Mouse (Mus musculus) thymus, postnatal 10 days (tissue): ENCODE data around the gene Sigirr.

Experiments
- DNase-seq, 2 experiments: peaks; one replicate each; pipeline ENCODE4 v3.0.0; 2021; ENCODE audit warnings: low spot score in 2 of 2

Gene Sigirr

GRCm38 (mm10) chr7:141099911-141100691, at the start of gene Sigirr:
Gene Sigirr (minus strand): TSS chr7:141100572.
- DNase-seq, result peak; percentile 58 to 68

DNA sequence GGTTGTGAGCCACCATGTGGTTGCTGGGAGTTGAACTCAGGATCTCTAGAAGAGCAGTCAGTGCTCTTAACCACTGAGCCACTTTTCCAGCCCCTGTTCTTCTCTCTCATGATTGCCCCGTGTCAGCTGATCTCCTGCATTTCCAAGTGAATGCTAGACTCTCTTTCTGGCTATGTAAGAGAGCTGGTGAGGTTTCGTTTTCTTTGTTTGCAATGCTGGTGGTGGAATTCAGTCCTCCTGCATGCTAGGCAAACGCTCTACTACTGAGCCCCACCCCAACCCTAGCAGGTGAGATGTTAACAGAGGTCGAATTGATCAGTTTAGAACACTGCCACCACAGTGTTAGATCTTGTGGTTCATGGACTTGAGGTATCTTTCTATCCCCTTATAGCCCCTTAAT, 48.3 kb upstream of the Sigirr start:
- no peak for DNase-seq

GRCm38 (mm10) chr7:141147044-141147443, 46.7 kb upstream of the Sigirr start:
- DNase-seq, result no peak

GRCm38 (mm10) chr7:141146043-141146595, 45.7 kb upstream of the Sigirr start:
- no peak for DNase-seq

DNA sequence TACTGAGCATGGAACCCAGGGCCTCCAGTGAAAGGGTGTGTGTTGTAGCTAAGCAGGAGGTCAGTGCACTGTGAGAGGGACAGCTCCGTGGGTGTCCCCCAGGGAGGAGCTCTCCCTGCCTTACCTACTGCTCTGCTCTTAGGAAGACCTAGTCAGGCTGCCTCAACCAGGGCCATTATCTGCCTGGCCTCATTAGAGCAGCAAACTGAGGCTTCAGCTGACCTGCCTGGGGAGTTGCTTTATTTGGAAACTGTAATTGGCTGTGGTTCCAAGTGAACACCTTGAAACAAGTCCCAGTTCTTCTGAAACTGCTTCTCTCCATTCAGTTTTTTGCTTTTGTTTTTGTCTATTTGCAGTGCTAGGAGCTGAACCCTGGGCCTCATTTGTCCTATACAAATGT, 45.0 kb upstream of the Sigirr start:
- no peak for DNase-seq

DNA sequence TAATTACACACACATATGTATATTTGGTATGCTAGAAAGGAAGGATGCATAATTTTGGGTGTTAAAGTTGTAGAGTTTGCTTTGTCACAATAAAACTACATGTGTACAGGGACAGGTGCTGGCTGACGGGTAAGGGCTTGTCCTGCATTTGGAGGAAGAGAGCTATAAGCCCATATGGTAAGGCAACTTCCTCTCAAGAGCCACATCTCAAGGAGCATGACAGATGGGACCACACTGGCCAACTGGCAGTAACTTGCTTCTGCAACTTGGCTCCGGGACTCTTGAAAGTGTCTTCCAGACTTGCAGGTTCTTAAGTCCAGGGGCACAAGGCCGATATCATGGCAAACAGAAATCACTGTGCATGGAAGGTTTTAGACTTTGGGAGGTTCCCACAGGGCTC, 44.3 kb upstream of the Sigirr start:
- DNase-seq, result no peak

DNA sequence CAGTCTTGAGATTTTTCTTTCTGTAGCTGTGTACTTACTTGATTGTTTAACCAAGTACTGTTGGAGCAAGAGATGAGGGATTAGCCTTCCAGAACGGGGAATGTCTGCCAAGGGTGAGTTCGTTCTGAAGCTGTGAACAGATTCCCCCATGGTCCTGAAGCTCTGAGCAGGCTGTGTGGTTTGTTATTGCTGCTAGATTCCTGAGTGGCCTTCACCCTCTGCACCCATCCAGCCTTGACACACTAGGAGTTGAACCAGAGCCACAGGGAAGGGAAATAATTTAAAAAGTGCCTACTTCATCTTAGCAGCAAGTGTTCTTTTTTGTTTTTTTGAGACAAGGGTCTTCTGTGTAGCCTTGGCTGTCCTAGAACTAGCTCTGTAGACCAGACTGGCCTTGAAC, 43.5 kb upstream of the Sigirr start:
- no peak for DNase-seq

GRCm38 (mm10) chr7:141143112-141143511, 42.7 kb upstream of the Sigirr start:
- DNase-seq, result peak; percentile 36 to 74

DNA sequence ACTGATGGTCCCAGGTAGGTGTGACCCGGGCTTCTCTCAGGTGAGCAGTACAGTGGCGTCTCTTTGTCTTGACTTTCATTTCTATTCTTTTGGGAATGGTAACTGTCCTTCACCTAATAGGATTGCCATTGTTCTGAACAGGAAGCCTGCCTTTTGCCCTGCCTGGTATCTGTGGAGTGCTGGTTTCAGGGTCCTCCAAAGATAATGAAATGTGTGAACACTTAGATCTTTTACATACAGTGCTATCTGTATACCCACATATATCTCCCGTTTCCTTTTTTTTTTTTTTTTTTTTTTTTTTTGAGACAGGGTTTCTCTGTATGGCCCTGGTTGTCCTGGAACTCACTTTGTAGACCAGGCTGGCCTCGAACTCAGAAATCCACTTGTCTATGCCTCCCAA, 41.0 kb upstream of the Sigirr start:
- DNase-seq, result no peak

- no peak for DNase-seq
These were observed 31.8 kb upstream of the Sigirr start for GRCm38 (mm10) chr7:141131904-141132755.

- DNase-seq, result peak; percentile 77 to 81
These were observed 30.9 kb upstream of the Sigirr start for GRCm38 (mm10) chr7:141131024-141131820.

GRCm38 (mm10) chr7:141123517-141123856, 23.1 kb upstream of the Sigirr start:
- no peak for DNase-seq

- peak; percentile 72 for DNase-seq
These were observed 22.5 kb upstream of the Sigirr start for GRCm38 (mm10) chr7:141122689-141123516.

- no peak for DNase-seq
These were observed 21.9 kb upstream of the Sigirr start, which contains the start of gene Ptdss2 for GRCm38 (mm10) chr7:141122245-141122644. Gene Ptdss2 (plus strand): TSS chr7:141122382.

DNA sequence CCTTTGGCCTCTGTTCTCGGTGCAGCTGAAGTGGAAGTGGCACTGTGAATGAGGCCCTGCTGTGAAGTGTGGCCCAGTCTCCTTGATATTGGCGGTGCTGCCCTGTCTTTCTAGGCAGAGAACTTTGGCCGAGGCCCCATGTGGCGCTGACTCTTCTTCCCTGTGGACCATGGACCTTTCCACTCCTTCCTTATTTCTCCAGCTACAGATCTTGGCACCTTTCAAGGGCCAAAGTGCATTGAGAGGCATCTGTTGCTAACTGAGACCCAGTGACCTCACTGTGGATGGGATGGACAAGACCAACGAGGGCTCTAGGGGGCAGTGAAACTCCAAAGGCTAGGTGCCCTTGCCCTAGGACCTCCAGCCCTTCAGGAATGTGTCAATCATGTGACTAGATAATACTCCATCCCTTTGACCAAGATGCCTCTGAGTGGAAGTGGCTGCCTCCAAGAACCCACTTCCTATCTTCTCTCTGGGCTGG, 20.7 kb upstream of the Sigirr start:
- DNase-seq, result no peak

GRCm38 (mm10) chr7:141120605-141121004, 20.2 kb upstream of the Sigirr start:
- no peak for DNase-seq

DNA sequence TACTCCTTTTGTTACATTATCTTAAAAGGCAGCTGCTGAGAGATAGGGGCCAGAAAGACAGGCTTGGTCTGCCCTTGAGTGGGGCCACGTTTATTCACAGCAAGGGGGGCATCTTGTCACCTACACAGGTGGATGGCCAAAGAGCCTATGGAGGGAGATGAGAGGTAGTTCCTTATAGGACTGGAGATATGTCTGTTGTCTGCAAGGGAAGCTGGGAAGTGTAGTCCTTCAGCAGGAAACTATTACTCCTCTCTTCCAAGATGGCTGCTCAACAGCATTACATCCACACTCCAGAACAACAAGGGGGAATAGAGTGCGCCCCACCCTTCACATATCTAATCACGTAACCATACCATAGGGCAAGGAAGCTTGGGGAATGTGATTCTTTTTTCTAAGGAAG, 19.1 kb upstream of the Sigirr start:
- DNase-seq, result no peak

DNA sequence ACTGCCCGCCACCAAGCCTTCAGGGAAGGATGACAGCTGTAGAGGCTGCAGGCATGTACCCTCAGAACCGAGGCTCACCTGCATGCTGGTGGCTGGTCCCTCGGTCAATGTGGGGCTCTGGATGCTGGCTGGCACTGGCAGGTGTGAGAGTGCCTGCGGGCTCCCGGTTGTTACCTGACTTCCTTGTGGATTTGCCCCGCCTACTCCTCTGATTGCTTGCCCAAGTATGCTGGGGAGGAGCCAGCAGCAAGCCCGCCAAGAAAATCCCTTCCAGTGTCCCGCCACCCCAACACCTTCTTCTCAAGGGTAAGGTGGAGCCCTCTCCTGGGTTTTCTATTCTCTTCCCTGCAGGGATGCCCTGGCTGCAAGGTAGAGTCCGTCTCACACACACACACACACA, 17.3 kb upstream of the Sigirr start, which contains the start of gene Ano9:
Gene Ano9 (minus strand): TSS at position 171 of the 400 bp plus-strand sequence.
- DNase-seq, result no peak

DNA sequence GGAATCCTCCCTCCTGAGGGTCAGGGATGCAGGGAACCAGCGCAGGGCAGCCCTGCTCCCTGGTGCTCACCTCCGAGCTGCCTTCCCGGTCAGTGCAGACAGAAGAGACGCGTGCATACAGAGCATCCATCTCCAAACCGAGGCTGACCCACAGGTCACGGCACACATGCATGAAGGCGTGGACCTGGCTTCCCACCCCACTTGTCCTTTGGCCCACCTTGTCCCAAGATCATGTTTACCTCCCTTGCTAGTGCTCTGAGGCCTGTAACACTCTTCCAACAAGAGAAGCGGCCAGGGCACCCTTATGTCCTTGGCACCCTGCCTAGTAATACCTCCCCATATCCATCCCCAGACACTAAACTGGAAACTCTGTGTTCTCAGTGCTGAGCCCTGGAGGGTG, 15.5 kb upstream of the Sigirr start:
- DNase-seq, result no peak

DNA sequence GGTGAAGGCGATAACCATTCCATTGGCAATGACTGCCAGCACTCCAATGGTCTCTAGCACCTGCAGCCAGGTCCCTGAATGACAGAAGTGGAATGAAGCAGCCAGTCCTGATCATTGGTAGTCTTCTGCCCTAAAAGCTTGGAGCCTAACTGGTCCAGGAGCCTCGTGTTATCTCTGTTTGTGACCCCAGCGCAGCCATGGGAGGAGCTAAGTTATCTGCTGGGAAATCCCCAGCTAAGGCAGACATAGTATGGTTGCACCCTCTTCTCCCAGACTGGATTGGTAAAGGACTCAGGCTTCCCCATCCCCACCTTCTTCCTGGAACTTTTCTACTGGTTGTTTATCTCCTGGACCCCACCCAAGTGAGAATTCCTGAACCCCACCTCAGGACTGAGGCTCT, 2.8 kb upstream of the Sigirr start:
- DNase-seq, result no peak

GRCm38 (mm10) chr7:141097177-141097576, 3.2 kb downstream of the Sigirr start:
- DNase-seq, result no peak
